Mouse (Mus musculus) spleen, postnatal 10 days (tissue): ENCODE results near the gene Il20rb.

Experiments used
- DNase-seq, 2 experiments: peaks; one replicate each; pipeline ENCODE4 v3.0.0; 2021 to 2022; ENCODE audit warnings: low spot score in 2 of 2

The Il20rb gene

GRCm38 (mm10) chr9:100470936-100471604 is 15.5 kb downstream of the Il20rb start:
- no peak for DNase-seq

GRCm38 (mm10) chr9:100470228-100470627 is 16.4 kb downstream of the Il20rb start:
- no peak for DNase-seq

GRCm38 (mm10) chr9:100469681-100470080 is 16.9 kb downstream of the Il20rb start:
- no peak for DNase-seq

- DNase-seq = no peak
Observed at GRCm38 (mm10) chr9:100468151-100468550, 18.4 kb downstream of the Il20rb start.

GRCm38 (mm10) chr9:100467653-100468052 is 18.9 kb downstream of the Il20rb start:
- no peak for DNase-seq

- no peak for DNase-seq
Observed at GRCm38 (mm10) chr9:100466743-100467142, 19.8 kb downstream of the Il20rb start.

GRCm38 (mm10) chr9:100465988-100466387 is 20.6 kb downstream of the Il20rb start:
- DNase-seq = no peak

- DNase-seq = no peak
Observed at GRCm38 (mm10) chr9:100465380-100465779, 21.2 kb downstream of the Il20rb start.

GRCm38 (mm10) chr9:100463771-100464170 is 22.8 kb downstream of the Il20rb start:
- no peak for DNase-seq

GRCm38 (mm10) chr9:100462098-100462497 is 24.5 kb downstream of the Il20rb start:
- DNase-seq = no peak

GRCm38 (mm10) chr9:100461671-100462070 is 24.9 kb downstream of the Il20rb start:
- DNase-seq = no peak

GRCm38 (mm10) chr9:100460203-100460602 is 26.4 kb downstream of the Il20rb start:
- DNase-seq = peak in 1 of 2 experiments; percentile 38

GRCm38 (mm10) chr9:100457971-100458681 is 28.5 kb downstream of the Il20rb start:
- DNase-seq = no peak

GRCm38 (mm10) chr9:100454664-100454993 is 32.0 kb downstream of the Il20rb start:
- DNase-seq = no peak

GRCm38 (mm10) chr9:100453944-100454663 is 32.5 kb downstream of the Il20rb start:
- DNase-seq = peak; percentile 56 to 73

GRCm38 (mm10) chr9:100452432-100452831 is 34.2 kb downstream of the Il20rb start:
- no peak for DNase-seq

- DNase-seq = peak; percentile 66 to 84
Observed at GRCm38 (mm10) chr9:100446059-100446686, 40.4 kb downstream of the Il20rb start.

GRCm38 (mm10) chr9:100440111-100440790 is 46.3 kb downstream of the Il20rb start:
- DNase-seq = no peak

- DNase-seq = no peak
Observed at GRCm38 (mm10) chr9:100439481-100439880, 47.1 kb downstream of the Il20rb start.

GRCm38 (mm10) chr9:100438994-100439393 is 47.6 kb downstream of the Il20rb start:
- DNase-seq = no peak

GRCm38 (mm10) chr9:100436865-100437595 is 49.6 kb downstream of the Il20rb start:
- DNase-seq = no peak
